ENCODE assay signal across 10 mouse cellular contexts in the genomic region with DNA sequence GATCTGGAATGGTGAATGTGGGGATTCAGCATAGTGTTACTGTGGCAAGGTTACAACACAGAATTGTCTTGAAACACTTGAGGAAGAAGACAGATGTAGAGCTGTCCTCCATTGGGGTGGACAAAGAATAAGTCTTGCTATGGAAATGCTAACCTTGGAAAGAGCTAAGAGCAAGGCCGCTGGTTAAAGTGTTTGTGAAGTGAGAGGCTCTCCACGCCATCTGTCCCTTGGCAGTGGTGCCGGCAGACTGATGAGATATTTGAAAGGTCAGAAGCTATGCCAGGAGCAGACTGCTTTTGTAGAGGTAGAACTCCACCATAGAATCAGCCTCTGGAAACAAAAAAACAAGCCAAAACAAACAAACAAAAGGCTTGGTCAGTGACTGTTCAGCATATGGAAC. TPM values are rescaled to one million over a fixed set of nuclear protein-coding genes. Genes with fewer than 3 reads are reported as not detected.
DNase-seq lines count a peak whose midpoint lies in the region; ATAC-seq and TF ChIP-seq lines count a peak whose summit lies in the region.
"Had no signal": no experiment of that assay in that cellular context is flagged by ENCODE, and none has a peak within 500 bp of the region (broad histone marks: within the 10 kb centered on the region; RNA-seq: fewer than 3 reads in every experiment).

No protein-coding gene starts in this region.

- no peak overlapping the region for H3K4me3 ChIP-seq in kidney, embryonic 16.5 days (ENCODE audit: low read length)
- peak overlapping the region; percentile 63 for H3K4me3 ChIP-seq in heart, postnatal 0 days (ENCODE audit: low read depth, low read length)
- H3K4me3 ChIP-seq: midbrain, embryonic 15.5 days had no signal

- no peak for TF ChIP-seq CTCF in heart, postnatal 0 days (IDR thresholded peaks at IDR 0.05; ENCODE audit: low read depth)

- H3K9me3 ChIP-seq in kidney, embryonic 16.5 days (ENCODE audit: low read length): no peaks in the 10 kb centered on the region
- H3K9me3 ChIP-seq in heart, postnatal 0 days (replicated peaks; ENCODE audit: control insufficient read depth, low read length): no peaks in the 10 kb centered on the region
- H3K9me3 ChIP-seq: G1E; midbrain, embryonic 15.5 days had no signal

- H3K4me1 ChIP-seq in kidney, embryonic 16.5 days (ENCODE audit: insufficient read depth, low read length): peaks cover 16% of the 10 kb centered on the region
- peaks cover 44% of the 10 kb centered on the region for H3K4me1 ChIP-seq in heart, postnatal 0 days (ENCODE audit: control insufficient read depth, insufficient read depth)

- H3K9ac ChIP-seq in kidney, embryonic 16.5 days (replicated peaks; ENCODE audit: low read length): no peak overlapping the region
- peak overlapping the region; percentile 87; the same call in 1 of the 2 replicates for H3K9ac ChIP-seq in heart, postnatal 0 days (replicated peaks; ENCODE audit: low read depth, low read length)
- H3K9ac ChIP-seq: midbrain, embryonic 15.5 days had no signal

- 0 out of 2 replicates have a peak overlapping the region, but pooled peaks have one; percentile 31 for H3K27ac ChIP-seq in kidney, embryonic 16.5 days (ENCODE audit: low read length)
- peak overlapping the region; percentile 99 for H3K27ac ChIP-seq in heart, postnatal 0 days (ENCODE audit: low read depth)
- H3K27ac ChIP-seq: midbrain, embryonic 15.5 days had no signal

- no peak for ATAC-seq in kidney, embryonic 16.5 days (ENCODE audit: low FRiP score, low TSS enrichment)
- ATAC-seq in heart, postnatal 0 days (ENCODE audit: insufficient read depth, low read depth): peak; percentile 34; the same call in 1 of the 2 replicates
- ATAC-seq: midbrain, embryonic 15.5 days had no signal

- no peaks in the 10 kb centered on the region for H3K27me3 ChIP-seq in kidney, embryonic 16.5 days (ENCODE audit: insufficient read depth, low read length)
- no peaks in the 10 kb centered on the region for H3K27me3 ChIP-seq in heart, postnatal 0 days (ENCODE audit: control insufficient read depth, insufficient read depth, low read length)
- H3K27me3 ChIP-seq: midbrain, embryonic 15.5 days had no signal

- WGBS in kidney, embryonic 16.5 days: 69% methylated on average over 3 of the region's 3 CpGs
- 25% methylated on average over 3 of the region's 3 CpGs for WGBS in heart, postnatal 0 days

- DNase-seq in kidney, postnatal 36 days: no peak
- DNase-seq in adrenal gland, postnatal 25 days: peak; percentile 20
- peak; percentile 81 for DNase-seq in cerebellum, adult 9-11 months
- DNase-seq in heart, postnatal 0 days (ENCODE audit: low spot score): peak; percentile 63
- no peak for DNase-seq in Muller cell, postnatal 12 days (ENCODE audit: inconsistent ontology term)
- no peak for DNase-seq in embryo, embryonic 10 days (ENCODE audit: low spot score)
- no peak for DNase-seq in thymus, postnatal 10 days (ENCODE audit: low spot score in 2 of 2)

- peaks cover 11% of the 10 kb centered on the region for H3K36me3 ChIP-seq in kidney, embryonic 16.5 days (ENCODE audit: insufficient read depth, low read length)
- peaks cover 20% of the 10 kb centered on the region for H3K36me3 ChIP-seq in heart, postnatal 0 days (replicated peaks; ENCODE audit: control insufficient read depth, insufficient read depth, low read length)

- no peak for TF ChIP-seq EP300 in heart, postnatal 0 days (IDR thresholded peaks at IDR 0.05; ENCODE audit: low read depth)

- no peak overlapping the region for H3K4me2 ChIP-seq in kidney, embryonic 16.5 days (replicated peaks; ENCODE audit: low read depth, low read length)
- peak overlapping the region; percentile 72 for H3K4me2 ChIP-seq in heart, postnatal 0 days (ENCODE audit: low read depth, low read length)
- H3K4me2 ChIP-seq: midbrain, embryonic 15.5 days had no signal

RNA-seq across cellular contexts. Expression of a gene that starts 50.1 kb away (rescaled TPM):
- 20.0 and 20.7 TPM in 2 replicates for polyA plus RNA-seq in kidney, embryonic 16.5 days (2015; fragmentation: Nextera tagmentation; extraction: Ambion mirVana)
- total RNA-seq in adrenal gland, postnatal 25 days (2021): 69.2 and 73.2 TPM in 2 replicates
- 31.8 and 32.9 TPM in 2 replicates for total RNA-seq in heart, postnatal 0 days (2014; rRNA removed; ENCODE audit: low replicate concordance)
- 7.9 and 8.8 TPM in 2 replicates for polyA plus RNA-seq in heart, postnatal 0 days (2015; fragmentation: Nextera tagmentation; extraction: Ambion mirVana)

Comparison
In these comparisons a context has a peak if more than half of its experiments do, and no peak if none do; other contexts are left out.
1. DNase-seq: peak in adrenal gland, postnatal 25 days (single experiment), cerebellum, adult 9-11 months (single experiment) and heart, postnatal 0 days (single experiment); none in kidney, postnatal 36 days (0 of 2), Muller cell, postnatal 12 days (single experiment), embryo, embryonic 10 days (single experiment) and thymus, postnatal 10 days (0 of 2).